Mouse (Mus musculus) intestine, postnatal 0 days (tissue): ENCODE data around the gene Spryd4. TPM values are rescaled to one million over a fixed set of nuclear protein-coding genes. Genes with fewer than 3 reads are reported as not detected.

Experiments used
- ATAC-seq: fragments of 200-750 bp; cut with Nextera tagmentation; 2 replicates; pipeline ENCODE4 v1.8.0; 2017; ENCODE audit warnings: mild to moderate bottlenecking, moderate TSS enrichment, moderate library complexity
- H3K27ac ChIP-seq: fragments of 300-500 bp; sonication (generic); 2 replicates; pipeline ENCODE4 v1.5.1; 2014; ENCODE audit warnings: mild to moderate bottlenecking, low read depth, low read length, moderate library complexity
- H3K27me3 ChIP-seq: fragments of 300-500 bp; sonication (generic); replicated peaks from 2 replicates; pipeline ENCODE4 v1.6.1; 2014; ENCODE audit warnings: low read length, mixed read lengths; ENCODE audit not compliant: control insufficient read depth, insufficient read depth
- H3K36me3 ChIP-seq: fragments of 300-500 bp; sonication (generic); 2 replicates; pipeline ENCODE4 v1.6.1; 2014; ENCODE audit warnings: mild to moderate bottlenecking, moderate library complexity; ENCODE audit not compliant: control insufficient read depth, insufficient read depth
- H3K4me1 ChIP-seq: fragments of 300-500 bp; sonication (generic); replicated peaks from 2 replicates; pipeline ENCODE4 v1.6.1; 2014; ENCODE audit warnings: antibody characterized with exemption, low read length, mixed read lengths; ENCODE audit not compliant: control insufficient read depth, insufficient read depth
- H3K4me2 ChIP-seq: fragments of 300-500 bp; sonication (generic); replicated peaks from 2 replicates; pipeline ENCODE4 v1.6.1; 2014; ENCODE audit warnings: low read depth, mild to moderate bottlenecking, moderate library complexity
- H3K4me3 ChIP-seq: fragments of 300-500 bp; sonication (generic); 2 replicates; pipeline ENCODE4 v1.5.1; 2014; ENCODE audit warnings: low read depth, low read length
- H3K9ac ChIP-seq: fragments of 300-500 bp; sonication (generic); 2 replicates; pipeline ENCODE4 v1.6.1; 2014; ENCODE audit warnings: mild to moderate bottlenecking, low read depth, low read length
- H3K9me3 ChIP-seq: fragments of 300-500 bp; sonication (generic); 2 replicates; pipeline ENCODE4 v1.6.1; 2016; ENCODE audit warnings: mixed run types; ENCODE audit not compliant: control insufficient read depth
- CTCF ChIP-seq: sonication (generic); IDR thresholded peaks from 2 replicates; pipeline ENCODE4 v1.5.1; 2016; ENCODE audit warnings: low read depth, mild to moderate bottlenecking, control low read depth, antibody characterized with exemption, moderate library complexity
- WGBS: fragments of 180-500 bp; shearing (Covaris S2); extraction: QIAGEN DNeasy Blood & Tissue Kit; methylation state at CpG from one replicate; pipeline ENCODE4 v1.1.7; 2014; 5-methylcytosine and 5-hydroxymethylcytosine counted together
- polyA plus RNA-seq: library from polyadenylated mRNA; unstranded; fragments of >200 nt; fragmentation: Nextera tagmentation; extraction: Ambion mirVana; gene quantifications from 2 replicates; pipeline ENCODE4 v1.2.1, GENCODE M21; 2015

Gene Spryd4
- polyA plus RNA-seq, 1 experiment from 2014 or later = 23.2 TPM

DNA sequence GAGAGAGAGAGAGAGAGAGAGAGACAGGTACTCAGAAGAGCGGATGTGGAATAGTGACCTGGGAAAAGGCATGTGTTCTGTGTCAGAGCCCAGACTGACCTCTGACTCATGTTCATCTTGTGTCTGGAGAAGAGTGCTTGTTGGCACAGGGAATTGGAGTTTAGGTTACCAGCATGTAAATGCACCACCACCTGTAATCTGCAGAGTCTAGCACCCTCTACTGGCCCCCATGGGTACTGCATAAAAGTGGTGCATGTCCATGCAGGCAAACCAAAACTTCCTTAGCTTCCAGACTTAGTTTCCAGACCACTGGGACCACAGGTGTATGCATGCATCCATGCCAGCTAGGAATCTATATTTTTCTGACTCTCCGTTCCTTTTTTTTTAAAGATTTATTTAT lies 25.6 kb downstream of the Spryd4 start:
- 35% methylated on average over 2 of the region's 2 CpGs for WGBS
- H3K9me3 ChIP-seq = no peaks in the 10 kb centered on the region
- no peaks in the 10 kb centered on the region for H3K4me1 ChIP-seq
- no peak overlapping the region for H3K4me3 ChIP-seq
- no peaks in the 10 kb centered on the region for H3K36me3 ChIP-seq
- no peak overlapping the region for H3K27ac ChIP-seq
- H3K4me2 ChIP-seq = no peak overlapping the region
- peak; percentile 99 for TF ChIP-seq CTCF
- no peak overlapping the region for H3K9ac ChIP-seq
- peak; percentile 75 for ATAC-seq
- no peaks in the 10 kb centered on the region for H3K27me3 ChIP-seq

DNA sequence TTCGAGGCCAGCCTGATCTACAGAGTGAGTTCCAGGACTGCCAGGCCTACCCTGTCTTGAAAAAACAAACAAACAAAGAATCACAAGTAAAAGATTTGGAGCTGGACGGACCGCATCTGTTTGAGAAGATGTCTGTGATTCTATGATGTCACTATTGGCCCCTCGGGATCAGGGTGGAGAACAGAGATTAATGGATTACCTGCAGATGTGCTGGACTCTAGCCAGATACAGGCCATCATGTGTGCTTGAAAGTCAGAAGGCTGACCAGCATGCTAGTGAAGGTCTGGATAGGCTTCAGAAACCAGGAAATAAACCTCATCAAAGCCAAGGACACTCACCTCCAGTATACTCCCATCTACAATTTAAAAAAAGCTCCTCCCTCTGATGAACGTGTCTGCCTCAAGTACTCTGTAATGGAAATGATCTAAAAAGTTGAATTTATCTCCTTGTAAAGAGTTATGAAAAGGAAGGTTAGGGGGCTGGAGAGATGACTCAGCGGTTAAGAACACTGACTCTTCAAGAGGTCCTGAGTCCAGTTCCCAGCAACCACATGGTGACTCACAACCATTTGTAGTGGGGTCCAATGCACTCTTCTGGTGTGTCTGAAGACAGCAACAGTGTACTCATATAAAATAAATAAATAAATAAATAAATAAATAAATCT lies 26.2 kb downstream of the Spryd4 start:
- Histone ChIP-seq H3K27me3 (no peaks in the 10 kb centered on the region), H3K4me1 (no peaks in the 10 kb centered on the region), H3K9ac (no peak overlapping the region), H3K36me3 (no peaks in the 10 kb centered on the region), H3K9me3 (no peaks in the 10 kb centered on the region), H3K4me2 (no peak overlapping the region), H3K27ac (no peak overlapping the region), H3K4me3 (no peak overlapping the region)
- WGBS = 71% methylated on average over 6 of the region's 6 CpGs
- no peak for TF ChIP-seq CTCF
- ATAC-seq = 0 out of 2 replicates have a peak, but pooled peaks have one; percentile 11

DNA sequence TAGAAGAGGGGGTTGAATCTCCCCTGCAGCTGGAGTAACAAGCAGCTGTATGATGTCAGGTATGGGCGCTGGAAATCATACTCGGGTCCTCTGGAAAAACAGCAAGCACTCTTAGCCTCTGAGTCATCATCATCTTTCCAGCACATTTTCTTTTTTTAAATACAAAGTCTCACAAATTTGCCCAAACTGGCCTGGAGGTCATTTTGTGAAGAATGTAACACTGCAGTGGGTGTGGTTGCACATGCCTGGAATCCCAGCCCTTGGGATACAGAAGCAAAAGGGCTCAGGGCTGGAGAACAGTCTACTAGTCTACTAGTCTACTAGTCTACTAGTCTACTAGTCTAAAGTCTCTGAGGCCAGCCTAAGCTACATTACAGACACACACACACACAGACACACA lies 27.3 kb downstream of the Spryd4 start:
- no peak for ATAC-seq
- no peak overlapping the region for H3K4me3 ChIP-seq
- no peaks in the 10 kb centered on the region for H3K4me1 ChIP-seq
- WGBS = 87% methylated on average over 2 of the region's 2 CpGs
- no peaks in the 10 kb centered on the region for H3K36me3 ChIP-seq
- H3K4me2 ChIP-seq = no peak overlapping the region
- no peak overlapping the region for H3K27ac ChIP-seq
- no peak for TF ChIP-seq CTCF
- no peaks in the 10 kb centered on the region for H3K9me3 ChIP-seq
- H3K9ac ChIP-seq = no peak overlapping the region
- H3K27me3 ChIP-seq = no peaks in the 10 kb centered on the region

DNA sequence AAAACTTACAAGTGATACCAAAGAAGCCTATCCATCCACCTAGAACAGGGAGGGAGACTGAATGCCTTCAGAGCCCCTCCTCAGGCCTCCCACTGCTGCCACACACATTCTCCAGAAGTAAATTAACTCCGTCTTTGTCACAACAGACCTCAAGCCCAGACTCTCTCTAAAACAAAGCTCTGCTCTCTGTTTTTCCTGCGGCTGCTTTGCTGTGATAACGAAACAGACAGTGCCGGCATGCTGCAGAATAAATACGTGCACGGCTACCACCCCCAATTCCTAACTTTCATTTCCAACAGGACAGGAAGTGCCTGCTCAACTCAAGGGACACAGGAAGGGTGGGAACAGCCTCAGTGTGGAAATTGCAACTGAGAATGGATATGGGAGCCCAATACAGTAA lies 31.6 kb downstream of the Spryd4 start, which contains the start of gene Rbms2:
Gene Rbms2, minus strand, starts transcription at position 309 of the 400 bp plus-strand sequence.
- Histone ChIP-seq H3K4me3 (peak within 1 kb of the TSS; percentile 37), H3K36me3 (no peaks in the 10 kb centered on the region), H3K4me1 (peaks cover 4% of the 10 kb centered on the region; the same call in 1 of the 2 replicates), H3K9me3 (no peaks in the 10 kb centered on the region), H3K4me2 (peak within 1 kb of the TSS; percentile 61), H3K27ac (peak within 1 kb of the TSS; percentile 70), H3K27me3 (no peaks in the 10 kb centered on the region), H3K9ac (peak within 1 kb of the TSS; percentile 43)
- WGBS = 8% methylated on average over 6 of the region's 6 CpGs
- no peak for ATAC-seq
- TF ChIP-seq CTCF = no peak

DNA sequence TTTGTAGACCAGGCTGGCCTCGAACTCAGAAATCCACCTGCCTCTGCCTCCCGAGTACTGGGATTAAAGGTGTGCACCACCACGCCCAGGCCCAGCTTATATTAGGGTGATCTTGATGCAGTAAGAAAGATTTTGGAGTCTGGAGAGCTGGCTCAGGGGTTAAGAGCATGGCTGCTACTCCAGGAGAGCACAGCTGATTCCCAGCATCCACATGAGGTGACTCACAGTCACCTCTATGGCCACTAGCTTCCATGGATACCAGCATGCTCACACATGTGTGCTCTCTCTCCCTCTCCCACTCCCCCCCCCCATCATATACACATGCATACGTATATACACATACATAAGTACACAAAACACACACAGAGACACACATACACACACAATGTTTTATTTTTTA lies 34.3 kb downstream of the Spryd4 start:
- ATAC-seq = no peak
- H3K4me1 ChIP-seq = peaks cover 4% of the 10 kb centered on the region; the same call in 1 of the 2 replicates
- H3K36me3 ChIP-seq = no peaks in the 10 kb centered on the region
- H3K27ac ChIP-seq = no peak overlapping the region
- no peak overlapping the region for H3K9ac ChIP-seq
- H3K27me3 ChIP-seq = no peaks in the 10 kb centered on the region
- H3K4me2 ChIP-seq = no peak overlapping the region
- no peaks in the 10 kb centered on the region for H3K9me3 ChIP-seq
- no peak overlapping the region for H3K4me3 ChIP-seq
- no peak for TF ChIP-seq CTCF
- WGBS = 89% methylated on average over 4 of the region's 4 CpGs

DNA sequence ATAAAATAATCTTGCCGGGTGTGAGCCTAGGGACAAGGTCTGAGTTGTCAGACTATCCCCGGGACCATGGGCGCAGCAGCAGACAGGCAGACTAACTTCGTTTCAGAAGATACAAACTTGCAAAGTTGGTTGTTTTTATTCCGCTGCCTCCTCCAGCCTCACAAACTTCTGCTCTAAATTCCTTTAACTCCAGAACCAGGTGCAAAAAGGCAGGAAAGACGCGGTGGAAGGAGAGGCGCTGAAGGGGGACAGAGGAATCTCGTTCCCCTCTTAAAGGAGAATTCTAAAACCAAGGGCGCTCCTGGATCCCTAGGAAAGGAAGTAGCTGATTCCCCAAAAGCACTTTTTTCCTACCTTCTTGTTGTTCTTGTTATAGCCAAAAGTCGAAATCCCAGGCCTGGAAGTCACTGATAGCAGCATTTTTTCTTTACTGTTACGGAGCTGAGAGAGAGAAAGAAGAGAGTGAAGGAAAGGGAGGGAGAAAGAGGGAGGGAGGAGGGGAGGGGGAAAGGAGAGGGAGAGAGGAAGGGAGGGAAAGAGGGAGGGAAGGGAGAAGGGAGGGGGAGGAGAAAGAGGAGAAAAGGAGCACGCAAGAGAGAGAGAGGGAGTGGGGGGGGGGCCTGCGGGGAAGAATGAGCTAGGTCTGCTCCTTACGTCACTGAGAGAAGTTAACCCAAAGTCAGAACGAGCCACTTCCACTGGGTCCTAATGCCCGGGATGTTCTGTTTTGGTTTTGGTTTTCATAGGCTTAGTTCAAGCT lies 35.4 kb downstream of the Spryd4 start:
- Histone ChIP-seq H3K4me3 (peak overlapping the region; percentile 50), H3K9ac (peak overlapping the region; percentile 41), H3K9me3 (no peaks in the 10 kb centered on the region), H3K4me1 (peaks cover 4% of the 10 kb centered on the region; the same call in 1 of the 2 replicates), H3K36me3 (no peaks in the 10 kb centered on the region), H3K27me3 (no peaks in the 10 kb centered on the region), H3K27ac (peak overlapping the region; percentile 43), H3K4me2 (peak overlapping the region; percentile 61)
- TF ChIP-seq CTCF = no peak
- peak; percentile 72 for ATAC-seq
- WGBS = under 1% methylated on average over 17 of the region's 17 CpGs
